ENCODE assay signal across 9 mouse cellular contexts in genomic region chr3:135581606-135582117, GRCm38 (mm10).
DNase-seq lines count a peak whose midpoint lies in the region; ATAC-seq and TF ChIP-seq lines count a peak whose summit lies in the region.
"Had no signal": no experiment of that assay in that cellular context is flagged by ENCODE, and none has a peak within 500 bp of the region (broad histone marks: within the 10 kb centered on the region; RNA-seq: fewer than 3 reads in every experiment).

No protein-coding gene starts in this region.

- no peak overlapping the region for H3K4me3 ChIP-seq in testis, adult 2 months (ENCODE audit: control insufficient read depth, low read depth, low read length)
- H3K4me3 ChIP-seq in heart, embryonic 10.5 days: no peak overlapping the region
- no peak overlapping the region for H3K4me3 ChIP-seq in limb, embryonic 14.5 days (replicated peaks; ENCODE audit: low read length)
- no peak overlapping the region for H3K4me3 ChIP-seq in neural tube, embryonic 15.5 days (replicated peaks)
- H3K4me3 ChIP-seq: heart, embryonic 15.5 days had no signal

- H3K27me3 ChIP-seq in testis, adult 2 months (ENCODE audit: control insufficient read depth, insufficient read depth, low read length): no peaks in the 10 kb centered on the region
- no peaks in the 10 kb centered on the region for H3K27me3 ChIP-seq in heart, embryonic 10.5 days (ENCODE audit: insufficient read depth, poor library complexity, severe bottlenecking)
- H3K27me3 ChIP-seq in limb, embryonic 14.5 days (ENCODE audit: control insufficient read depth, insufficient read depth, low read length): no peaks in the 10 kb centered on the region
- no peaks in the 10 kb centered on the region for H3K27me3 ChIP-seq in neural tube, embryonic 15.5 days (replicated peaks)
- H3K27me3 ChIP-seq: heart, embryonic 15.5 days had no signal

- no peak for DNase-seq in testis, postnatal 14 days (ENCODE audit: low spot score)
- DNase-seq in cerebellum, postnatal 10 days: peak; percentile 64 to 67
- no peak for DNase-seq in heart, embryonic 10.5 days (ENCODE audit: low spot score)
- peak; percentile 51 for DNase-seq in limb, embryonic 14.5 days (ENCODE audit: low spot score)
- no peak for DNase-seq in ovary, adult 18-20 months (ENCODE audit: low spot score)

- no peak overlapping the region for H3K4me2 ChIP-seq in limb, embryonic 14.5 days (replicated peaks; ENCODE audit: low read depth, low read length, severe bottlenecking)
- H3K4me2 ChIP-seq in neural tube, embryonic 15.5 days: no peak overlapping the region
- H3K4me2 ChIP-seq: heart, embryonic 15.5 days had no signal

- peak; percentile 64 for ATAC-seq in limb, embryonic 14.5 days (ENCODE audit: low FRiP score, low read depth)
- peak; percentile 76; the same call in 1 of the 2 replicates for ATAC-seq in neural tube, embryonic 15.5 days (ENCODE audit: low FRiP score)
- ATAC-seq in erythroid progenitor cell, adult 5-6 weeks (replicated peaks; ENCODE audit: low FRiP score, poor library complexity, severe bottlenecking): no peak

- H3K36me3 ChIP-seq in testis, adult 2 months (ENCODE audit: control insufficient read depth, insufficient read depth, low read length): no peaks in the 10 kb centered on the region
- peaks cover 20% of the 10 kb centered on the region for H3K36me3 ChIP-seq in heart, embryonic 10.5 days
- H3K36me3 ChIP-seq in limb, embryonic 14.5 days (ENCODE audit: control insufficient read depth, insufficient read depth, low read length): peaks cover 23% of the 10 kb centered on the region
- H3K36me3 ChIP-seq in neural tube, embryonic 15.5 days: peaks cover 18% of the 10 kb centered on the region

- peak overlapping the region; percentile 30 for H3K27ac ChIP-seq in testis, adult 2 months (ENCODE audit: control insufficient read depth, insufficient read depth, low read depth, low read length)
- H3K27ac ChIP-seq in heart, embryonic 10.5 days: peak overlapping the region; percentile 79
- H3K27ac ChIP-seq in limb, embryonic 14.5 days (replicated peaks; ENCODE audit: low read depth, low read length): 0 out of 2 replicates have a peak overlapping the region, but pooled peaks have one; percentile 20
- H3K27ac ChIP-seq in neural tube, embryonic 15.5 days (replicated peaks): no peak overlapping the region
- H3K27ac ChIP-seq: heart, embryonic 15.5 days had no signal

- no peaks in the 10 kb centered on the region for H3K4me1 ChIP-seq in testis, adult 2 months (ENCODE audit: control insufficient read depth, insufficient read depth, low read length)
- H3K4me1 ChIP-seq in heart, embryonic 10.5 days: peaks cover 52% of the 10 kb centered on the region
- H3K4me1 ChIP-seq in limb, embryonic 14.5 days (ENCODE audit: control insufficient read depth, insufficient read depth, low read length): peaks cover 21% of the 10 kb centered on the region
- peaks cover 6% of the 10 kb centered on the region for H3K4me1 ChIP-seq in neural tube, embryonic 15.5 days

- TF ChIP-seq CTCF in testis, adult 2 months (IDR thresholded peaks at IDR 0.05; ENCODE audit: control insufficient read depth, insufficient read depth, insufficient replicate concordance, low read depth, low read length): no peak

- H3K9ac ChIP-seq in limb, embryonic 14.5 days (ENCODE audit: low read depth, low read length, severe bottlenecking): no peak overlapping the region
- no peak overlapping the region for H3K9ac ChIP-seq in neural tube, embryonic 15.5 days (replicated peaks)
- H3K9ac ChIP-seq: heart, embryonic 15.5 days had no signal

- no peak for TF ChIP-seq POLR2A in testis, adult 2 months (IDR thresholded peaks at IDR 0.05; ENCODE audit: control insufficient read depth, low read depth, low read length)
- TF ChIP-seq POLR2A in limb, embryonic 14.5 days (IDR thresholded peaks at IDR 0.05; ENCODE audit: borderline replicate concordance, extremely low read depth, insufficient read depth, insufficient read length): no peak

- no peaks in the 10 kb centered on the region for H3K9me3 ChIP-seq in heart, embryonic 10.5 days
- H3K9me3 ChIP-seq in limb, embryonic 14.5 days (ENCODE audit: control insufficient read depth, low read length): no peaks in the 10 kb centered on the region
- H3K9me3 ChIP-seq in neural tube, embryonic 15.5 days (replicated peaks): no peaks in the 10 kb centered on the region
- H3K9me3 ChIP-seq: heart, embryonic 15.5 days had no signal

- WGBS in heart, embryonic 10.5 days: 23% methylated on average over 10 of the region's 10 CpGs
- WGBS in limb, embryonic 14.5 days: 24% methylated on average over 10 of the region's 10 CpGs
- WGBS in neural tube, embryonic 15.5 days: 17% methylated on average over 10 of the region's 10 CpGs

Comparison
In these comparisons a context has a peak if more than half of its experiments do, and no peak if none do; other contexts are left out.
1. DNase-seq: peak in cerebellum, postnatal 10 days (2 of 2) and limb, embryonic 14.5 days (single experiment); none in testis, postnatal 14 days (single experiment), heart, embryonic 10.5 days (single experiment) and ovary, adult 18-20 months (single experiment).